Mouse (Mus musculus) stomach, embryonic 16.5 days (tissue): Measurements from ENCODE around the gene Noxa1. TPM values are rescaled to one million over a fixed set of nuclear protein-coding genes. Genes with fewer than 3 reads are reported as not detected.

ENCODE experiments used
- ATAC-seq: fragments of 200-750 bp; cut with Nextera tagmentation; 2 replicates; pipeline ENCODE4 v1.8.0; 2017; ENCODE audit warnings: moderate number of reproducible peaks, moderate TSS enrichment; ENCODE audit not compliant: insufficient read depth, low FRiP score
- H3K27ac ChIP-seq: fragments of 300-500 bp; sonication (generic); 2 replicates; pipeline ENCODE4 v1.5.1; 2014; ENCODE audit warnings: low read length
- H3K27me3 ChIP-seq: fragments of 300-500 bp; sonication (generic); 2 replicates; pipeline ENCODE4 v1.6.1; 2014; ENCODE audit warnings: low read length, control low read depth, mixed read lengths; ENCODE audit not compliant: control insufficient read depth, insufficient read depth
- H3K36me3 ChIP-seq: fragments of 300-500 bp; sonication (generic); 2 replicates; pipeline ENCODE4 v1.6.1; 2014; ENCODE audit warnings: low read length; ENCODE audit not compliant: control insufficient read depth, insufficient read depth
- H3K4me1 ChIP-seq: fragments of 300-500 bp; sonication (generic); 2 replicates; pipeline ENCODE4 v1.6.1; 2014; ENCODE audit warnings: low read length, control low read depth, mixed read lengths; ENCODE audit not compliant: control insufficient read depth, insufficient read depth
- H3K4me2 ChIP-seq: fragments of 300-500 bp; sonication (generic); 2 replicates; pipeline ENCODE4 v1.6.1; 2014; ENCODE audit warnings: low read depth, low read length, mixed read lengths
- H3K4me3 ChIP-seq: fragments of 300-500 bp; sonication (generic); replicated peaks from 2 replicates; pipeline ENCODE4 v1.5.1; 2014; ENCODE audit warnings: mild to moderate bottlenecking, low read length
- H3K9ac ChIP-seq: fragments of 300-500 bp; sonication (generic); 2 replicates; pipeline ENCODE4 v1.6.1; 2014; ENCODE audit warnings: low read length
- H3K9me3 ChIP-seq: fragments of 300-500 bp; sonication (generic); replicated peaks from 2 replicates; pipeline ENCODE4 v1.6.1; 2016; ENCODE audit warnings: low read length, control low read depth; ENCODE audit not compliant: control insufficient read depth
- WGBS: fragments of 180-500 bp; shearing (Covaris S2); extraction: QIAGEN DNeasy Blood & Tissue Kit; methylation state at CpG from one replicate; pipeline ENCODE4 v1.1.7; 2014; 5-methylcytosine and 5-hydroxymethylcytosine counted together
- polyA plus RNA-seq: library from polyadenylated mRNA; unstranded; fragments of >200 nt; fragmentation: Nextera tagmentation; extraction: Ambion mirVana; gene quantifications from 2 replicates; pipeline ENCODE4 v1.2.1, GENCODE M21; 2015

Gene Noxa1
- polyA plus RNA-seq = 8.1 and 8.8 TPM in 2 replicates

GRCm38 (mm10) chr2:25095109-25095850, at the start of gene Noxa1:
Noxa1 (minus strand) TSS chr2:25095149.
- 0 out of 2 replicates have a peak, but pooled peaks cover 8% of the 10 kb centered on the region for H3K4me1 ChIP-seq
- H3K4me2 ChIP-seq = peak within 1 kb of the TSS; percentile 43
- H3K9me3 ChIP-seq = no peaks in the 10 kb centered on the region
- peak within 1 kb of the TSS; percentile 27 for H3K4me3 ChIP-seq
- H3K27me3 ChIP-seq = no peaks in the 10 kb centered on the region
- 34% methylated on average over 28 of the region's 28 CpGs for WGBS
- ATAC-seq = peak; percentile 86
- no peak within 1 kb of the TSS for H3K27ac ChIP-seq
- no peaks in the 10 kb centered on the region for H3K36me3 ChIP-seq
- peak within 1 kb of the TSS; percentile 49 for H3K9ac ChIP-seq

- ATAC-seq = no peak
- Histone ChIP-seq H3K9me3 (no peaks in the 10 kb centered on the region), H3K36me3 (no peaks in the 10 kb centered on the region), H3K27me3 (no peaks in the 10 kb centered on the region), H3K4me2 (no peak overlapping the region), H3K4me1 (no peaks in the 10 kb centered on the region), H3K4me3 (no peak overlapping the region), H3K9ac (no peak overlapping the region), H3K27ac (no peak overlapping the region)
- 77% methylated on average over 5 of the region's 5 CpGs for WGBS
These were observed 47.0 kb upstream of the Noxa1 start for GRCm38 (mm10) chr2:25141921-25142320.

GRCm38 (mm10) chr2:25141185-25141584, 46.2 kb upstream of the Noxa1 start:
- 64% methylated on average over 4 of the region's 4 CpGs for WGBS
- Histone ChIP-seq H3K9me3 (no peaks in the 10 kb centered on the region), H3K9ac (no peak overlapping the region), H3K4me3 (no peak overlapping the region), H3K27me3 (no peaks in the 10 kb centered on the region), H3K4me2 (no peak overlapping the region), H3K36me3 (no peaks in the 10 kb centered on the region), H3K27ac (no peak overlapping the region), H3K4me1 (no peaks in the 10 kb centered on the region)
- no peak for ATAC-seq

GRCm38 (mm10) chr2:25137832-25138231, 42.9 kb upstream of the Noxa1 start:
- Histone ChIP-seq H3K4me2 (no peak overlapping the region), H3K4me3 (no peak overlapping the region), H3K9ac (no peak overlapping the region), H3K9me3 (no peaks in the 10 kb centered on the region), H3K27ac (no peak overlapping the region), H3K36me3 (no peaks in the 10 kb centered on the region), H3K4me1 (no peaks in the 10 kb centered on the region), H3K27me3 (no peaks in the 10 kb centered on the region)
- WGBS = 65% methylated on average over 6 of the region's 6 CpGs
- no peak for ATAC-seq

GRCm38 (mm10) chr2:25131601-25132000, 36.7 kb upstream of the Noxa1 start:
- no peaks in the 10 kb centered on the region for H3K36me3 ChIP-seq
- H3K4me3 ChIP-seq = no peak overlapping the region
- no peak overlapping the region for H3K9ac ChIP-seq
- WGBS = 75% methylated on average over 9 of the region's 9 CpGs
- no peak overlapping the region for H3K4me2 ChIP-seq
- H3K27ac ChIP-seq = no peak overlapping the region
- ATAC-seq = no peak
- H3K9me3 ChIP-seq = no peaks in the 10 kb centered on the region
- H3K4me1 ChIP-seq = peaks cover 16% of the 10 kb centered on the region; the same call in 1 of the 2 replicates
- H3K27me3 ChIP-seq = no peaks in the 10 kb centered on the region

GRCm38 (mm10) chr2:25128072-25128471, 33.1 kb upstream of the Noxa1 start:
- Histone ChIP-seq H3K4me1 (peaks cover 26% of the 10 kb centered on the region; the same call in 1 of the 2 replicates), H3K4me2 (no peak overlapping the region), H3K27ac (peak overlapping the region; percentile 66; the same call in 1 of the 2 replicates), H3K9me3 (no peaks in the 10 kb centered on the region), H3K36me3 (no peaks in the 10 kb centered on the region), H3K9ac (no peak overlapping the region), H3K4me3 (no peak overlapping the region), H3K27me3 (no peaks in the 10 kb centered on the region)
- 59% methylated on average over 11 of the region's 11 CpGs for WGBS
- ATAC-seq = peak; percentile 52; the same call in 1 of the 2 replicates

GRCm38 (mm10) chr2:25127206-25127605, 32.3 kb upstream of the Noxa1 start:
- H3K4me2 ChIP-seq = no peak overlapping the region
- 35% methylated on average over 5 of the region's 5 CpGs for WGBS
- H3K4me3 ChIP-seq = no peak overlapping the region
- no peaks in the 10 kb centered on the region for H3K9me3 ChIP-seq
- ATAC-seq = peak; percentile 25; the same call in 1 of the 2 replicates
- no peaks in the 10 kb centered on the region for H3K27me3 ChIP-seq
- H3K36me3 ChIP-seq = no peaks in the 10 kb centered on the region
- peak overlapping the region; percentile 66; the same call in 1 of the 2 replicates for H3K27ac ChIP-seq
- peaks cover 26% of the 10 kb centered on the region; the same call in 1 of the 2 replicates for H3K4me1 ChIP-seq
- no peak overlapping the region for H3K9ac ChIP-seq

- WGBS = 40% methylated on average over 19 of the region's 19 CpGs
- Histone ChIP-seq H3K4me2 (no peak overlapping the region), H3K4me1 (peaks cover 26% of the 10 kb centered on the region; the same call in 1 of the 2 replicates), H3K9me3 (no peaks in the 10 kb centered on the region), H3K27ac (peak overlapping the region; percentile 84), H3K9ac (peak overlapping the region; percentile 34; the same call in 1 of the 2 replicates), H3K4me3 (no peak overlapping the region), H3K36me3 (no peaks in the 10 kb centered on the region), H3K27me3 (no peaks in the 10 kb centered on the region)
- peak; percentile 68 for ATAC-seq
These were observed 31.4 kb upstream of the Noxa1 start for GRCm38 (mm10) chr2:25126011-25127010.
